Mouse (Mus musculus): ENCODE measurements at regions not wholly inside any gene's neighbourhood (a gene's known extent, or its start where the extent isn't known, plus 50 kb on each side); places are given as distances from the start of the nearest gene placed in this dataset.
A peak's percentile ranks its signal among the peaks of the same experiment; 100 is the strongest.

DNA sequence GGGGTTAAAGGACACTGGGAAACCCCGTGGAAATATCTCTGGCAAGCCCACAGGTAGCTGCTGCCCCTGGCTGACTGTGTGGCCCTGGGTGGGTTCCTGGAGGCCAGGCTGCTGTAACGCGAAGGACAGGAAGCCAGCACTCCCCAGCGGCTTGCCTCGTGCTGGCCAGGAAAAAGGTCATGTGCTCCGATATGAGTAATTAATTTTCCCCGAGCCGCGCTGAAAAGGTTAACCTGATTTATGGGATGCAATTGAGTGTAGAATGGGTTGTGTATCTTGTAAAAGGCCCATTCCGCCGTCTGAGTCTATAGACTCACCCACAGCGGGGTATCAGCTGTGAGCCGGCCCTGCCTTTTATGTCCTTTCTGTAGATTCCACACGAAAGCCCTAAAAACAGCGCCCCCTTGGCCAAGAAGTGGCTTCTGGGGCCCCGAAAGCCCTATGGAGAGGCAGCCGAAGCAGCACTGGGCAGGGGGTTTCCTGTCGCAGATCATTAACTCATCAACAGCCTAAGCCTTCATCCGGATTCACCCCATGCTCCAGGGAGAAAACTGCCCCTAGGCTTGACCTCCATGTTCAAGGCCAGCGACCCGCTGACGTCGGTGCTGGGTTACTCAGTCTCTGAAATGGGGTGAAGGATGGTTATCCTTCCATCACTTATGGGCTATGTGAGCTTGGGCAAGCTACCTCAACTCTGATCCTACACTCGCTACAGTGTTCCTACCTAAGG is 112.6 kb upstream of the Csf3r start:
- DNase-seq (ENCODE audit: low spot score), result no peak
- WGBS, result 12% methylated on average over 24 of the region's 24 CpGs
- no peak overlapping the region for H3K27ac ChIP-seq (replicated peaks; ENCODE audit: low read depth, low read length)

DNA sequence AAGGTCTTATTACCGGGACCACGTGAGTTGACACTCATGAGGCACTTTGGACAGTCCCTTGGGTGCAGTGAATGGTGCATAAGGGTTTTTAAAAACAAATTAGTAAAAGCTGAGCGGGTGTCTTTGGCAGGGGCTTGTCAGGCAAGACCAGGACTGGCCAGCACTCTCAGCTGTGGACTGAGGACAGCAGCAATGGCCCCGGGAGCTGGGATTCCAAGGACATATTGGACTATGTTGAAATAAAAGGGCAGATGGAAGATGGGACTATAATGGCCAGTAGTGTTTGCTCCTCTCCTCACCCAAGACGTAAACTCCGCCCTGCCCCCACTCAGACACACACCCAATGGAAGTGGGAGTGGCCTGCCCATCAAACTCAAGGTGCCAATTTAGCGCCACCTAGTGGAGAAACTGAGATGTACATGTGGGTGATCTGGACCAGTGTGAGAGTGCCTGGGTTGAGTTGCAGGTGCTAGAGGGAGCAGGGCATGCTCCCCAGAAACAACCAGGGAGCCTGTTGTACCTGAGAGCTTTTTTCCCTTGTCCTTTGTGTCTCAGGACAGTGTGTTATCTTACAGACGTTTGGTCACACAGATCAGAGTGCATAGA is 111.8 kb upstream of the Csf3r start:
- ATAC-seq (replicated peaks; ENCODE audit: insufficient number of reproducible peaks, low FRiP score, low TSS enrichment, low read depth) (0 out of 2 replicates have a peak, but pooled peaks have one; percentile 49), DNase-seq (ENCODE audit: low spot score) (peak; percentile 81)
- H3K4me3 ChIP-seq (ENCODE audit: low read depth, low read length), result no peak overlapping the region
- no peaks in the 10 kb centered on the region for H3K36me3 ChIP-seq (replicated peaks; ENCODE audit: control insufficient read depth, insufficient read depth, low read depth, low read length)
- no peak overlapping the region for H3K9ac ChIP-seq (replicated peaks; ENCODE audit: low read length)
- H3K4me1 ChIP-seq (ENCODE audit: control insufficient read depth, insufficient read depth, low read length), result no peaks in the 10 kb centered on the region
- 18% methylated on average over 8 of the region's 8 CpGs for WGBS
- H3K27me3 ChIP-seq (ENCODE audit: control insufficient read depth, insufficient read depth, low read length), result peaks cover 7% of the 10 kb centered on the region; the same call in 1 of the 2 replicates
- no peak overlapping the region for H3K4me2 ChIP-seq (ENCODE audit: low read depth, low read length)
- H3K27ac ChIP-seq (replicated peaks; ENCODE audit: low read depth, low read length), result no peak overlapping the region
- no peaks in the 10 kb centered on the region for H3K9me3 ChIP-seq (replicated peaks; ENCODE audit: control insufficient read depth, low read length)

More for the DNA sequence above, 112.6 kb upstream of the Csf3r start:
- H3K27me3 ChIP-seq (ENCODE audit: control insufficient read depth, insufficient read depth, low read length), result peaks cover 7% of the 10 kb centered on the region; the same call in 1 of the 2 replicates
- H3K4me3 ChIP-seq (ENCODE audit: low read depth, low read length), result no peak overlapping the region
- H3K9me3 ChIP-seq (replicated peaks; ENCODE audit: control insufficient read depth, low read length), result no peaks in the 10 kb centered on the region
- H3K36me3 ChIP-seq (replicated peaks; ENCODE audit: control insufficient read depth, insufficient read depth, low read depth, low read length), result no peaks in the 10 kb centered on the region
- no peak overlapping the region for H3K9ac ChIP-seq (replicated peaks; ENCODE audit: low read length)
- no peaks in the 10 kb centered on the region for H3K4me1 ChIP-seq (ENCODE audit: control insufficient read depth, insufficient read depth, low read length)
- H3K4me2 ChIP-seq (ENCODE audit: low read depth, low read length), result no peak overlapping the region
- ATAC-seq (replicated peaks; ENCODE audit: insufficient number of reproducible peaks, low FRiP score, low TSS enrichment, low read depth), result no peak

DNA sequence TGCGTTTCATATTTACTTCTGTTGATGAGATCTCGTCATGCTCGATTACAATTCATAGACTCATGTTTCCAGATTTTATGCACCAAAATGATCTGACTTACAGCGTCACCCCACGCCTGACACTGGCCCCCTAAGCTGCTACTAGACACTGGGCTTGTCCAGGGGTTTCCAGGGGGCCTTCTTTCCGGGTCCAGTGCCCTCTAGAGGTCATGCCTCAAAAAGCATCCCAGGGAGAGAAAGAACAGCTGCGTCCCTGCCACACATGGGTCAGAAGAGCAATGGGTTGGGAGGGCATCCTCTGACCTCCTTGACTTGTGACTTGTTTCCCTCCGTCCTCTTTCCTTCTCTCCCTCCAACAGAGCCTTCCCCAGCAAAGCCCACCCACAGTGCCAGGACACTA is 109.2 kb upstream of the Csf3r start:
- no peak overlapping the region for H3K27ac ChIP-seq (replicated peaks; ENCODE audit: low read depth, low read length)
- H3K27me3 ChIP-seq (ENCODE audit: control insufficient read depth, insufficient read depth, low read length), result peaks cover 7% of the 10 kb centered on the region; the same call in 1 of the 2 replicates
- no peaks in the 10 kb centered on the region for H3K4me1 ChIP-seq (ENCODE audit: control insufficient read depth, insufficient read depth, low read length)
- H3K4me2 ChIP-seq (ENCODE audit: low read depth, low read length), result no peak overlapping the region
- no peak for ATAC-seq (replicated peaks; ENCODE audit: insufficient number of reproducible peaks, low FRiP score, low TSS enrichment, low read depth)
- 35% methylated on average over 8 of the region's 8 CpGs for WGBS
- peak; percentile 59 for DNase-seq (ENCODE audit: low spot score)
- no peak overlapping the region for H3K4me3 ChIP-seq (ENCODE audit: low read depth, low read length)
- no peaks in the 10 kb centered on the region for H3K36me3 ChIP-seq (replicated peaks; ENCODE audit: control insufficient read depth, insufficient read depth, low read depth, low read length)
- no peaks in the 10 kb centered on the region for H3K9me3 ChIP-seq (replicated peaks; ENCODE audit: control insufficient read depth, low read length)
- no peak overlapping the region for H3K9ac ChIP-seq (replicated peaks; ENCODE audit: low read length)

GRCm38 (mm10) chr4:125917210-125917609 is 107.1 kb upstream of the Csf3r start:
- DNase-seq (ENCODE audit: low spot score) (peak; percentile 54), ATAC-seq (replicated peaks; ENCODE audit: insufficient number of reproducible peaks, low FRiP score, low TSS enrichment, low read depth) (no peak)
- H3K27ac ChIP-seq (replicated peaks; ENCODE audit: low read depth, low read length), result no peak overlapping the region
- no peaks in the 10 kb centered on the region for H3K36me3 ChIP-seq (replicated peaks; ENCODE audit: control insufficient read depth, insufficient read depth, low read depth, low read length)
- 14% methylated on average over 6 of the region's 6 CpGs for WGBS
- H3K4me1 ChIP-seq (ENCODE audit: control insufficient read depth, insufficient read depth, low read length), result no peaks in the 10 kb centered on the region
- H3K9me3 ChIP-seq (replicated peaks; ENCODE audit: control insufficient read depth, low read length), result no peaks in the 10 kb centered on the region
- H3K27me3 ChIP-seq (ENCODE audit: control insufficient read depth, insufficient read depth, low read length), result peaks cover 3% of the 10 kb centered on the region; the same call in 1 of the 2 replicates
- no peak overlapping the region for H3K4me2 ChIP-seq (ENCODE audit: low read depth, low read length)
- H3K4me3 ChIP-seq (ENCODE audit: low read depth, low read length), result no peak overlapping the region
- H3K9ac ChIP-seq (replicated peaks; ENCODE audit: low read length), result no peak overlapping the region

- peak; percentile 83 for DNase-seq (ENCODE audit: low spot score)
- H3K36me3 ChIP-seq (replicated peaks; ENCODE audit: control insufficient read depth, insufficient read depth, low read depth, low read length), result no peaks in the 10 kb centered on the region
- WGBS, result 10% methylated on average over 19 of the region's 19 CpGs
- peak overlapping the region; percentile 10; the same call in 1 of the 2 replicates for H3K4me2 ChIP-seq (ENCODE audit: low read depth, low read length)
- H3K9ac ChIP-seq (replicated peaks; ENCODE audit: low read length), result no peak overlapping the region
- H3K9me3 ChIP-seq (replicated peaks; ENCODE audit: control insufficient read depth, low read length), result no peaks in the 10 kb centered on the region
- no peaks in the 10 kb centered on the region for H3K4me1 ChIP-seq (ENCODE audit: control insufficient read depth, insufficient read depth, low read length)
- no peaks in the 10 kb centered on the region; the same call in 1 of the 2 replicates for H3K27me3 ChIP-seq (ENCODE audit: control insufficient read depth, insufficient read depth, low read length)
- ATAC-seq (replicated peaks; ENCODE audit: insufficient number of reproducible peaks, low FRiP score, low TSS enrichment, low read depth), result peak; percentile 45
- H3K4me3 ChIP-seq (ENCODE audit: low read depth, low read length), result no peak overlapping the region
- no peak overlapping the region for H3K27ac ChIP-seq (replicated peaks; ENCODE audit: low read depth, low read length)
Observed at GRCm38 (mm10) chr4:125921550-125922316, 102.6 kb upstream of the Csf3r start.

DNA sequence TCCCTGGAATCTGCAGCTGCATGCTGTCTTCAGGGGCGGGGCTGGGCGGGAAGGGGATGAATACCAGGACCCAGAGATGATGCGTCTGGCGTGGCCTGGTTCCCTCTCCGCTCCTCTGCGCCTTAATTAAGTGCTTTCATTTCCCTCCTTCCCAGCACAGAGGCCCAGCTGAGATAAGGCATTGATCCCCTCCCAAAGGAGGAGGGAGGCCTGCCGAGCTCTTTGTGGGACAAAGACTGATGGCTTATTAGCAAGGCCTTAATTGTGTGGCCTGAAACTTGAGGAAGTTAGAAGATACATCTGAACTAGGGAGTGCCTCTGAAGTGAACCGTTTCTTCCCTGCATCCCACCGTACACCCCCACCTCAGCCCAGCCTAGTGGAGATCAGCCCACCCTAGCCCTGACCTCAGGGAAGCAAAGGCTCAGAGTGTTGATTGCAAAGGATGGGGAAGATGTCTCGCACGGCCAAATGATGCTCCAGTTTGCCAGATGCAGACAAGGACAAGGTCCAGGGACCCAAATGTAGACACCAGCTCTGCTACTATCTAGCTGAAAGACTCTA is 102.0 kb upstream of the Csf3r start:
- Histone ChIP-seq H3K4me1 (ENCODE audit: control insufficient read depth, insufficient read depth, low read length) (no peaks in the 10 kb centered on the region), H3K4me2 (ENCODE audit: low read depth, low read length) (no peak overlapping the region), H3K4me3 (ENCODE audit: low read depth, low read length) (no peak overlapping the region), H3K36me3 (replicated peaks; ENCODE audit: control insufficient read depth, insufficient read depth, low read depth, low read length) (no peaks in the 10 kb centered on the region), H3K27me3 (ENCODE audit: control insufficient read depth, insufficient read depth, low read length) (no peaks in the 10 kb centered on the region; the same call in 1 of the 2 replicates), H3K9me3 (replicated peaks; ENCODE audit: control insufficient read depth, low read length) (no peaks in the 10 kb centered on the region), H3K9ac (replicated peaks; ENCODE audit: low read length) (no peak overlapping the region), H3K27ac (replicated peaks; ENCODE audit: low read depth, low read length) (no peak overlapping the region)
- 16% methylated on average over 11 of the region's 11 CpGs for WGBS
- DNase-seq (ENCODE audit: low spot score), result no peak
- ATAC-seq (replicated peaks; ENCODE audit: insufficient number of reproducible peaks, low FRiP score, low TSS enrichment, low read depth), result 0 out of 2 replicates have a peak, but pooled peaks have one; percentile 19

GRCm38 (mm10) chr4:125923225-125923624 is 101.1 kb upstream of the Csf3r start:
- Histone ChIP-seq H3K4me2 (ENCODE audit: low read depth, low read length) (no peak overlapping the region), H3K9ac (replicated peaks; ENCODE audit: low read length) (no peak overlapping the region), H3K27ac (replicated peaks; ENCODE audit: low read depth, low read length) (no peak overlapping the region), H3K36me3 (replicated peaks; ENCODE audit: control insufficient read depth, insufficient read depth, low read depth, low read length) (no peaks in the 10 kb centered on the region), H3K4me3 (ENCODE audit: low read depth, low read length) (no peak overlapping the region), H3K27me3 (ENCODE audit: control insufficient read depth, insufficient read depth, low read length) (no peaks in the 10 kb centered on the region; the same call in 1 of the 2 replicates), H3K9me3 (replicated peaks; ENCODE audit: control insufficient read depth, low read length) (no peaks in the 10 kb centered on the region), H3K4me1 (ENCODE audit: control insufficient read depth, insufficient read depth, low read length) (no peaks in the 10 kb centered on the region)
- 50% methylated on average over 7 of the region's 7 CpGs for WGBS
- DNase-seq (ENCODE audit: low spot score), result no peak
- no peak for ATAC-seq (replicated peaks; ENCODE audit: insufficient number of reproducible peaks, low FRiP score, low TSS enrichment, low read depth)

Measured in embryonic facial prominence, embryonic 11.5 days (tissue).